Mouse (Mus musculus) liver, embryonic 12.5 days (tissue): ENCODE data around the gene Nln. TPM values are rescaled to one million over a fixed set of nuclear protein-coding genes. Genes with fewer than 3 reads are reported as not detected.

ENCODE experiments used
- ATAC-seq: fragments of 200-750 bp; cut with Nextera tagmentation; 2 replicates; pipeline ENCODE4 v1.8.0; 2017; ENCODE audit warnings: moderate number of reproducible peaks, mild to moderate bottlenecking, moderate library complexity
- H3K27ac ChIP-seq: fragments of 300-500 bp; sonication (generic); 2 replicates; pipeline ENCODE4 v1.5.1; 2016; ENCODE audit warnings: mild to moderate bottlenecking
- H3K27me3 ChIP-seq: fragments of 300-500 bp; sonication (generic); replicated peaks from 2 replicates; pipeline ENCODE4 v1.6.1; 2016; ENCODE audit warnings: mild to moderate bottlenecking, moderate library complexity
- H3K36me3 ChIP-seq: fragments of 300-500 bp; sonication (generic); 2 replicates; pipeline ENCODE4 v1.6.1; 2016; ENCODE audit warnings: mild to moderate bottlenecking, moderate library complexity
- H3K4me1 ChIP-seq: fragments of 300-500 bp; sonication (generic); 2 replicates; pipeline ENCODE4 v1.6.1; 2016
- H3K4me2 ChIP-seq: fragments of 300-500 bp; sonication (generic); 2 replicates; pipeline ENCODE4 v1.6.1; 2016; ENCODE audit warnings: mild to moderate bottlenecking, moderate library complexity
- H3K4me3 ChIP-seq: fragments of 300-500 bp; sonication (generic); 2 replicates; pipeline ENCODE4 v1.5.1; 2016; ENCODE audit warnings: mild to moderate bottlenecking, moderate library complexity
- H3K9ac ChIP-seq: fragments of 300-500 bp; sonication (generic); 2 replicates; pipeline ENCODE4 v1.6.1; 2016; ENCODE audit warnings: mild to moderate bottlenecking, moderate library complexity
- H3K9me3 ChIP-seq: fragments of 300-500 bp; sonication (generic); replicated peaks from 2 replicates; pipeline ENCODE4 v1.6.1; 2016; ENCODE audit warnings: mild to moderate bottlenecking, moderate library complexity
- WGBS: fragments of 180-500 bp; shearing (Covaris S2); methylation state at CpG from one replicate; pipeline ENCODE4 v1.1.7; 2016; ENCODE audit not compliant: insufficient replicate concordance; 5-methylcytosine and 5-hydroxymethylcytosine counted together
- polyA plus RNA-seq: library from polyadenylated mRNA; unstranded; fragments of >200 nt; fragmentation: Nextera tagmentation; extraction: Ambion mirVana; gene quantifications from 2 replicates; pipeline ENCODE4 v1.2.1, GENCODE M21; 2016

Nln gene
- polyA plus RNA-seq, 1 experiment from 2014 or later, result 13.1 TPM

GRCm38 (mm10) chr13:104005231-104005845 lies 104.1 kb downstream of the Nln start:
- no peak overlapping the region for H3K27ac ChIP-seq
- no peak overlapping the region for H3K4me3 ChIP-seq
- ATAC-seq, result no peak
- WGBS, result 67% methylated on average over 6 of the region's 6 CpGs
- H3K27me3 ChIP-seq, result no peaks in the 10 kb centered on the region
- no peak overlapping the region for H3K4me2 ChIP-seq
- no peaks in the 10 kb centered on the region for H3K36me3 ChIP-seq
- H3K4me1 ChIP-seq, result no peaks in the 10 kb centered on the region
- no peak overlapping the region for H3K9ac ChIP-seq
- H3K9me3 ChIP-seq, result no peaks in the 10 kb centered on the region

- Histone ChIP-seq H3K9me3 (peaks cover 3% of the 10 kb centered on the region; the same call in 1 of the 2 replicates), H3K4me2 (no peak overlapping the region), H3K27ac (no peak overlapping the region), H3K4me1 (peaks cover 15% of the 10 kb centered on the region), H3K4me3 (no peak overlapping the region), H3K36me3 (no peaks in the 10 kb centered on the region), H3K27me3 (peaks cover 8% of the 10 kb centered on the region), H3K9ac (no peak overlapping the region)
- ATAC-seq, result peak; percentile 47; the same call in 1 of the 2 replicates
- 35% methylated on average over 5 of the region's 5 CpGs for WGBS
Observed at GRCm38 (mm10) chr13:103994085-103994455, 115.3 kb downstream of the Nln start.

DNA sequence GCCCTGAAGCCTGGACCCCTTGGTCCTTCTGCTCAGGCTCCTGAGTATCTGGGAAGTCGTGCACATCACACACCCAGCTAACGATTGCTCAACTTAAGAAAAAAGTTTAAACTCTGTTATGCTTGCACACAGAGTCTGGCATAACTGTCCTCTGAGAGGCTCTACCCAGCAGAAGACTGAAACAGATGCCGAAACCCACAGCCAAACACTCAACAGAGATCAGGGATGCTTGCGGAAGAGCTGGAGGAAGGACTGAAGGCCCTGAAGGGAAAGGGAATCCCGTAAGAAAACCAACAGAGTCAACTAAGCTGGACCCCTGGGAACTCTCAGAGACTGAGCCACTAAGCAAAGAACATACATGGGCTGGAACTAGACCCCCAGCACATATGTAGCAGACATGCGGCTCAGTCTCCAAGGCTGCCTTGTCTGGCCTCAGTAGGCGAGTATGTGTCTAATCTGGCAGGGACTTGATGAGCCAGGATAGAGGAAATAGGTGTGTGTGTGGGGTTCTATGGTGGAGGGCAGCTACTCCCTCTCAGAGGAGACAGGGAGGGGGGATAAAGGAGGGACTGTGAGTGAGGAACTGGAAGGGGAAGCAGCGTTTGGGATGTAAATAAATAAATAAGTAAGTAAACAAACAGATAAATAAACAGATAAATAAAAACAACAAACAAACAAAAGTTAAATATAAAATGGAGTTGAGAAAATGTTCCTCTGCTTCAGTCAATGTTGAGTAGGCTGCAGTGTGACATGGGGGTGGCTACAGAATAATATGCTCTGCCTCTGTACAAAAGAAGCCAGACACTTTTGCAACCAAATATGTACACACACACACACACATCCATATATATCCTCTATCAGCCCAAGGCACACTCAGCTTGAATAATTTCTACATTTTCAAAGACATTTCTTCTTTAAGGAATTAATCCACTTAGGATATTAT lies 116.0 kb downstream of the Nln start:
- H3K4me3 ChIP-seq, result no peak overlapping the region
- peaks cover 15% of the 10 kb centered on the region for H3K4me1 ChIP-seq
- no peaks in the 10 kb centered on the region for H3K36me3 ChIP-seq
- WGBS, result 61% methylated on average over 8 of the region's 8 CpGs
- H3K9me3 ChIP-seq, result peaks cover 5% of the 10 kb centered on the region; the same call in 1 of the 2 replicates
- no peak overlapping the region for H3K4me2 ChIP-seq
- peaks cover 8% of the 10 kb centered on the region for H3K27me3 ChIP-seq
- ATAC-seq, result 0 out of 2 replicates have a peak, but pooled peaks have one; percentile 37
- no peak overlapping the region for H3K9ac ChIP-seq
- H3K27ac ChIP-seq, result no peak overlapping the region

GRCm38 (mm10) chr13:103986660-103987059 lies 122.8 kb downstream of the Nln start:
- Histone ChIP-seq H3K4me3 (no peak overlapping the region), H3K36me3 (no peaks in the 10 kb centered on the region), H3K4me2 (no peak overlapping the region), H3K4me1 (no peaks in the 10 kb centered on the region), H3K9me3 (peaks cover 9% of the 10 kb centered on the region), H3K9ac (no peak overlapping the region), H3K27ac (no peak overlapping the region), H3K27me3 (peaks cover 8% of the 10 kb centered on the region)
- no peak for ATAC-seq
- WGBS, result 76% methylated on average over 4 of the region's 4 CpGs

GRCm38 (mm10) chr13:103985510-103986278 lies 123.7 kb downstream of the Nln start:
- Histone ChIP-seq H3K4me1 (no peaks in the 10 kb centered on the region), H3K9ac (no peak overlapping the region), H3K27me3 (peaks cover 3% of the 10 kb centered on the region), H3K27ac (no peak overlapping the region), H3K4me2 (no peak overlapping the region), H3K9me3 (peaks cover 9% of the 10 kb centered on the region), H3K36me3 (no peaks in the 10 kb centered on the region), H3K4me3 (no peak overlapping the region)
- WGBS, result 79% methylated on average over 20 of the region's 20 CpGs
- no peak for ATAC-seq

GRCm38 (mm10) chr13:103982376-103982775 lies 127.0 kb downstream of the Nln start:
- H3K4me3 ChIP-seq, result no peak overlapping the region
- H3K9ac ChIP-seq, result no peak overlapping the region
- H3K9me3 ChIP-seq, result peaks cover 4% of the 10 kb centered on the region; the same call in 1 of the 2 replicates
- H3K27me3 ChIP-seq, result no peaks in the 10 kb centered on the region
- WGBS, result 80% methylated on average over 3 of the region's 3 CpGs
- no peaks in the 10 kb centered on the region for H3K4me1 ChIP-seq
- H3K27ac ChIP-seq, result no peak overlapping the region
- no peak for ATAC-seq
- H3K36me3 ChIP-seq, result no peaks in the 10 kb centered on the region
- H3K4me2 ChIP-seq, result no peak overlapping the region

GRCm38 (mm10) chr13:103980414-103980813 lies 129.0 kb downstream of the Nln start:
- H3K27ac ChIP-seq, result no peak overlapping the region
- no peak overlapping the region for H3K4me3 ChIP-seq
- no peak for ATAC-seq
- H3K4me1 ChIP-seq, result no peaks in the 10 kb centered on the region
- peaks cover 4% of the 10 kb centered on the region; the same call in 1 of the 2 replicates for H3K9me3 ChIP-seq
- H3K9ac ChIP-seq, result no peak overlapping the region
- 76% methylated on average over 5 of the region's 5 CpGs for WGBS
- H3K27me3 ChIP-seq, result no peaks in the 10 kb centered on the region
- H3K4me2 ChIP-seq, result no peak overlapping the region
- no peaks in the 10 kb centered on the region for H3K36me3 ChIP-seq

DNA sequence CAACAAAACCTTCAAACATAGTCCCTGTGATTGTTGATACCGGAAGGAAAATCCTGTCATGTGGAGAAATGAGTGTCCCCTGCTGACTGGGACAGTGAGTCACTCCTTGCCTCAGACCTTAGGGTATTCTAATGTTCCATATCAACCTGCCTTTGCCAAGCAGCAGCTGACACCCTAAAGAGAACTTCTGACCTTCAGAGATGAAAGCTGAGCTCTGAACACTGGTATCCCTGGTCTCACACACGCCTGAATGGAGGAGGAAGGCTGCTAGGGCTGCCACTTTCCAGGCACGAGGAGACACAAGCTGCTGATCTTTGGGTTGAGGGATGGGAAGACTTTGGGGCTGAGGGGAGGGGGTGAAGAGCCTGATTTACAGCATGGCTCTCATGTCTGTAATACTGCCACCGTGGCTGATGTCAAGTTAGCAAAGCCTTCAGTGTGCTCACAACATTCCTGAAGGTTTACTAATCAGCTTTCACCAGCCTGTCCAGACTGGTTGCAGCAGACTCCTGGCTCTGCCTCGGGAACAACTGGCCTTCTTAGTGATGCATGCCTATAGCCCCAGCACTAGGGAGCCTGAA lies 131.0 kb downstream of the Nln start:
- H3K36me3 ChIP-seq, result no peaks in the 10 kb centered on the region
- no peak overlapping the region for H3K4me3 ChIP-seq
- H3K27me3 ChIP-seq, result no peaks in the 10 kb centered on the region
- 40% methylated on average over 5 of the region's 5 CpGs for WGBS
- H3K4me2 ChIP-seq, result no peak overlapping the region
- no peak overlapping the region for H3K27ac ChIP-seq
- no peaks in the 10 kb centered on the region for H3K4me1 ChIP-seq
- H3K9me3 ChIP-seq, result peaks cover 4% of the 10 kb centered on the region; the same call in 1 of the 2 replicates
- no peak for ATAC-seq
- H3K9ac ChIP-seq, result no peak overlapping the region

DNA sequence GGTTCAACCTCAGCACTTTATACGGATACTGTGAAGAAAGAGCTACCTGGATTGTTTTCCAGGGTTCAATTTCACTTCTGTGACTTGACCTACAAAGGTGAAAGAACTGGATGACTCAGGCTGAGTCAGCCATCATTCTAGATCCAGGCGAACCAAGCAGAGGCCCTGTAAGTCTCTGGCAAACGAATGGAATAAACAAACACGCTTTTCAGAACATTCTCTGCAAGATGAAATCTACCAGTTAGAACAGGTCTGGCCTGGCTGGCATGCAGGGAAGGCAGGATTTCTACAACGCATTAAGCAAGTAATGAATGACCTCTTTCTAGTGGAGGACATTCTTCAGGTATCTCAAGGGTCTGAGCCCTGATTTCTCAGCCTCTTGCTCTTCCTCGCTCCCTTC lies 131.6 kb downstream of the Nln start:
- no peak overlapping the region for H3K9ac ChIP-seq
- WGBS, result 61% methylated on average over 6 of the region's 6 CpGs
- no peak for ATAC-seq

DNA sequence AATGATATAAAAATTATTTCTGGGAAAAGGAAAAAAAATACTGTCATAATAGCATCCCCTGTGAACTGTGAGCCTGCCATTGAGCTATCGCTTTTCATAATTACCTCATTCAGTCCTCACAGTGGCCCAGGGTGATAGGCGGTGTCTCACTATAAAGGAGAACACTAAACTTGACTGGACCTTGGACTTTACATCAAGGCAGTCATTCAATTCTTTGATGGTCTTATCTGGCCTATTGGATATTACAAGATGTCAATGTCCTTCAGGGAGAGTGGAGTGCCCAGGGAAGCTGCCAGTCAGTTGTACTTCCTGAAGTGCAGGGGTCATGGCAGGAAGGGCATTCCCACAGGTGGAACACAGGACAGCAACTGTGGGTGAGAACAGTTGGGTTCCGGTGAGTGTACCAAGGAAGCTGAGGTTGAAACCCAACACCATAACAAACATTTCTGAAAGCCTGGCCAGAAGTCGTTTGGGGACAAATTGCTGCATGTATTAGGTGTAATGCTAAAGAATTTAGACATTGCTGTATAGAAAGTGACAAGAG lies 133.2 kb downstream of the Nln start:
- no peaks in the 10 kb centered on the region for H3K36me3 ChIP-seq
- H3K4me1 ChIP-seq, result no peaks in the 10 kb centered on the region
- H3K27me3 ChIP-seq, result no peaks in the 10 kb centered on the region
- H3K9ac ChIP-seq, result no peak overlapping the region
- H3K27ac ChIP-seq, result no peak overlapping the region
- no peak overlapping the region for H3K4me2 ChIP-seq
- no peaks in the 10 kb centered on the region for H3K9me3 ChIP-seq
- 62% methylated on average over 4 of the region's 4 CpGs for WGBS
- ATAC-seq, result no peak
- no peak overlapping the region for H3K4me3 ChIP-seq

More for the DNA sequence above, 131.6 kb downstream of the Nln start:
- Histone ChIP-seq H3K27me3 (no peaks in the 10 kb centered on the region), H3K4me3 (no peak overlapping the region), H3K36me3 (no peaks in the 10 kb centered on the region), H3K9me3 (peaks cover 4% of the 10 kb centered on the region; the same call in 1 of the 2 replicates), H3K4me2 (no peak overlapping the region), H3K27ac (no peak overlapping the region), H3K4me1 (no peaks in the 10 kb centered on the region)

DNA sequence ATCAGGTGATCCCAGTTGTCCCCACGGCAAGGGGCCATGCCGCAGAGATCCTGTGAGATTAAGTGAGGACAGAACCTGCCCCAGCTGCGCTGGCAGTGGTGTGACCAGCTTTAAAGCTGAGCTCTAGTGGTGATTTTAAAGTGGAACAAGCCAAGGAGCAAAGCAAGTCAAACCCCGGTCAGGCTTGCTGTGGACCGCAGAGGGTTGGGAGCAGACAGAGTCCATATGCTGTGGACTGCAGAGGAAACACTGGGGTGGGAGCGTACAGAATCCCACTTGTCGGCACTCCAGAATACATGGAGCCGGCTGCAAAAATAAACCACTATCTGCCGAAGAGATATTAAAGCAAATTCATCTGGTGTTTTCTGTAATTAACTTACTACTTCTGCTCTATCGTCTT lies 134.3 kb downstream of the Nln start:
- Histone ChIP-seq H3K4me3 (no peak overlapping the region), H3K27me3 (no peaks in the 10 kb centered on the region), H3K9ac (no peak overlapping the region), H3K4me2 (no peak overlapping the region), H3K36me3 (no peaks in the 10 kb centered on the region), H3K4me1 (no peaks in the 10 kb centered on the region), H3K27ac (no peak overlapping the region), H3K9me3 (no peaks in the 10 kb centered on the region)
- ATAC-seq, result no peak
- 76% methylated on average over 10 of the region's 10 CpGs for WGBS
